ENCODE assay signal across 8 mouse cellular contexts in genomic region chr7:44816470-44817021, GRCm38 (mm10). TPM values are rescaled to one million over a fixed set of nuclear protein-coding genes. Genes with fewer than 3 reads are reported as not detected.
DNase-seq lines count a peak whose midpoint lies in the region; ATAC-seq lines count a peak whose summit lies in the region.

Gene Atf5, minus strand, starts transcription at chr7:44816658.

- H3K9me3 ChIP-seq in heart, embryonic 16.5 days (replicated peaks; ENCODE audit: control insufficient read depth, low read length) = no peaks in the 10 kb centered on the region
- H3K9me3 ChIP-seq in midbrain, embryonic 10.5 days (replicated peaks) = no peaks in the 10 kb centered on the region

- peaks cover 6% of the 10 kb centered on the region for H3K36me3 ChIP-seq in heart, embryonic 16.5 days (ENCODE audit: control insufficient read depth, insufficient read depth)
- H3K36me3 ChIP-seq in midbrain, embryonic 10.5 days = peaks cover 57% of the 10 kb centered on the region

- intact Hi-C loops in left cerebral cortex, postnatal 25 days (cut with DNase I) = no loop called here

- peak; percentile 47 for ATAC-seq in erythroblast, adult 5-6 weeks (replicated peaks; ENCODE audit: low FRiP score, poor library complexity, severe bottlenecking)
- peak; percentile 28 for ATAC-seq in heart, embryonic 16.5 days (replicated peaks; ENCODE audit: extremely low read depth, insufficient read depth, low FRiP score)
- ATAC-seq in CD4-positive, CD25-positive, alpha-beta regulatory T cell, adult 4 months = no peak

- peaks cover 47% of the 10 kb centered on the region for H3K4me1 ChIP-seq in heart, embryonic 16.5 days (ENCODE audit: control insufficient read depth, insufficient read depth, low read length)
- peaks cover 56% of the 10 kb centered on the region for H3K4me1 ChIP-seq in midbrain, embryonic 10.5 days

- under 1% methylated on average over 55 of the region's 57 CpGs for WGBS in heart, embryonic 16.5 days
- under 1% methylated on average over 56 of the region's 57 CpGs for WGBS in midbrain, embryonic 10.5 days

- H3K27me3 ChIP-seq in heart, embryonic 16.5 days (ENCODE audit: control insufficient read depth, insufficient read depth, low read length) = no peaks in the 10 kb centered on the region
- no peaks in the 10 kb centered on the region for H3K27me3 ChIP-seq in midbrain, embryonic 10.5 days (ENCODE audit: low read depth, poor library complexity, severe bottlenecking)

- peak within 1 kb of the TSS; percentile 80 for H3K4me3 ChIP-seq in heart, embryonic 16.5 days (ENCODE audit: low read length)
- H3K4me3 ChIP-seq in midbrain, embryonic 10.5 days = peak within 1 kb of the TSS; percentile 88

- peak in 1 of 2 experiments; percentile 82 for DNase-seq in heart, adult 18-20 months
- no peak for DNase-seq in heart, adult 11 months
- DNase-seq in ZHBTc4 (ENCODE audit: low read depth, low spot score) = peak; percentile 77
- DNase-seq in left cerebral cortex, postnatal 25 days (ENCODE audit: low spot score in 2 of 2) = peak; percentile 47 to 49
- DNase-seq in midbrain, embryonic 10.5 days (ENCODE audit: low spot score) = no peak

- H3K9ac ChIP-seq in heart, embryonic 16.5 days (ENCODE audit: low read length) = peak within 1 kb of the TSS; percentile 96

- peak within 1 kb of the TSS; percentile 96 for H3K27ac ChIP-seq in heart, embryonic 16.5 days (ENCODE audit: low read length)
- peak within 1 kb of the TSS; percentile 99 for H3K27ac ChIP-seq in midbrain, embryonic 10.5 days (replicated peaks)

- peak within 1 kb of the TSS; percentile 79 for H3K4me2 ChIP-seq in heart, embryonic 16.5 days (ENCODE audit: low read depth, low read length)

RNA-seq across cellular contexts. Expression of gene Atf5, which starts in this region (rescaled TPM):
- total RNA-seq in heart, adult 18-20 months (2021) = 10 to 100 TPM; 60.2 to 62.7 TPM
- total RNA-seq in erythroblast, adult 5-6 weeks (2015; ENCODE audit: low replicate concordance) = 1.3 and 1.9 TPM in 2 replicates
- 2.1 and 2.5 TPM in 2 replicates for total RNA-seq in erythroblast, adult 5-6 weeks (2017; ENCODE audit: low replicate concordance)
- 2.3 and 2.4 TPM in 2 replicates for polyA plus RNA-seq in heart, embryonic 16.5 days (2015; fragmentation: Nextera tagmentation; extraction: Ambion mirVana)
- 10 to 100 TPM; 23.3 to 25.5 TPM for total RNA-seq in left cerebral cortex, postnatal 25 days (2021)
- 4.6 and 4.7 TPM in 2 replicates for polyA plus RNA-seq in midbrain, embryonic 10.5 days (2016; fragmentation: Nextera tagmentation; extraction: Ambion mirVana)
- polyA plus RNA-seq in CD4-positive, CD25-positive, alpha-beta regulatory T cell, adult 4 months (2017; shearing (Covaris generic)) = under 1 TPM; 0.19 to 0.35 TPM

Comparison
In these comparisons a context has a peak if more than half of its experiments do, and no peak if none do; other contexts are left out.
1. RNA of gene Atf5 (total RNA-seq): 60.2 to 62.7 TPM in heart, adult 18-20 months and 23.3 to 25.5 TPM in left cerebral cortex, postnatal 25 days; 1.3 to 2.5 TPM in erythroblast, adult 5-6 weeks; every median in the first group is over 4 times any median in the second.
2. DNase-seq: peak in ZHBTc4 (single experiment) and left cerebral cortex, postnatal 25 days (2 of 2); none in heart, adult 11 months (single experiment) and midbrain, embryonic 10.5 days (single experiment).